Mouse (Mus musculus): Measurements from ENCODE around the gene Snrpg.
A peak's percentile ranks its signal among the peaks of the same experiment; 100 is the strongest.

DNA sequence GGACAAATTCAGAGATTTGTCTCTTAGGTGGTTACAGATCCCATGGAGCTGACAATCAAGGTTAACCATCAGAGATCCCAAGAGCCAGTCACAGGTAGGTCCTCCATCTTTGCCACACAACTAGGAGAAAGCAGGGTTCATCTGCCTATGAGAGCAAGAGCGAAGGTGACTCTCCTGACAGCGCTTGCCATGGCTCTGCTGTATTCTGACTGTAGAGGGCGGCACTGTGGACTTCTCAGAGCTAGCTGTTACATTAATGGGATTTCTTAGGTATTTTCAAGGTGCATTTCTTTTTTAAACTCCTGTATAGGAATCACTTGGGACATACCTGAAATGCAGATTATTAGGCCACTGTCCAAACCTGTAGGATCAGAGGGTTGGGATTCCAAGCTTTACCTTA, 16.2 kb upstream of the Snrpg start:
- TF ChIP-seq POLR2A (IDR thresholded peaks at IDR 0.05; ENCODE audit: borderline replicate concordance, insufficient read depth, low read length) (no peak), CTCF (IDR thresholded peaks at IDR 0.05; ENCODE audit: borderline replicate concordance, insufficient read depth, low read depth, low read length) (0 out of 2 replicates have a peak, but pooled peaks have one; percentile 5)
